Mouse (Mus musculus): ENCODE measurements around the gene Cdipt.

Gene Cdipt

GRCm38 (mm10) chr7:127012374-127012773 is 36.7 kb downstream of the Cdipt start:
- peak; percentile 45 for DNase-seq (ENCODE audit: low read depth, low spot score)

- no peak for DNase-seq (ENCODE audit: low read depth, low spot score)
Measured at GRCm38 (mm10) chr7:127012845-127013244, 37.1 kb downstream of the Cdipt start.

GRCm38 (mm10) chr7:127013385-127013784 is 37.7 kb downstream of the Cdipt start:
- DNase-seq (ENCODE audit: low read depth, low spot score) = no peak

- peak; percentile 73 for DNase-seq (ENCODE audit: low read depth, low spot score)
Measured at GRCm38 (mm10) chr7:127014320-127014719, 38.6 kb downstream of the Cdipt start, which contains the start of gene Mvp. TSS of gene Mvp (minus strand) at chr7:127014621.

DNA sequence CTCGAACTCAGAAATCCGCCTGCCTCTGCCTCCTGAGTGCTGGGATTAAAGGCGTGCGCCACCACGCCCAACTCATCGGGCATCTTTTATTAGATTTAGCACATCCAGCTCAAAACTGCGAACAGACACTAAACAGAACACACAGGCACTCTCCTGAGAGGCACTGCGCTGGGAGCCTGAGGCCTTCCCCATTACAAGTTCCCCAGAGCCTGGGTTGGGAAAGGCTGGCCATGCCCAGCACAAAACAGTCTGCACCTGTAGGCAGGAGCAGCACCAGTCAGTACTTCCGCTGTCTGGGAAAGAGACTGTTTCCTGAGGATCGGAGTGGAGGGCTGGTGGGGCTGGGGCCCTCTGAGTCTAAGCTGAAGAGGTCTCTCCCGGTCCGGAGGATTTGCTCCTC is 39.3 kb downstream of the Cdipt start:
- no peak for DNase-seq (ENCODE audit: low read depth, low spot score)

- peak; percentile 89 for DNase-seq (ENCODE audit: low read depth, low spot score)
Measured at GRCm38 (mm10) chr7:127016081-127016480, 40.4 kb downstream of the Cdipt start.

GRCm38 (mm10) chr7:127016481-127016485 is 40.6 kb downstream of the Cdipt start, which contains the start of gene Pagr1b:
TSS of gene Pagr1b (minus strand) at chr7:127016484.
- no peak for DNase-seq (ENCODE audit: low read depth, low spot score)

- DNase-seq (ENCODE audit: low read depth, low spot score) = peak; percentile 83
Measured at GRCm38 (mm10) chr7:127016486-127016938, 40.8 kb downstream of the Cdipt start.

- peak; percentile 100 for DNase-seq (ENCODE audit: low read depth, low spot score)
Measured at GRCm38 (mm10) chr7:127016971-127017949, 41.5 kb downstream of the Cdipt start, which contains the start of gene Pagr1a. TSS of gene Pagr1a (minus strand) at chr7:127017352.

DNA sequence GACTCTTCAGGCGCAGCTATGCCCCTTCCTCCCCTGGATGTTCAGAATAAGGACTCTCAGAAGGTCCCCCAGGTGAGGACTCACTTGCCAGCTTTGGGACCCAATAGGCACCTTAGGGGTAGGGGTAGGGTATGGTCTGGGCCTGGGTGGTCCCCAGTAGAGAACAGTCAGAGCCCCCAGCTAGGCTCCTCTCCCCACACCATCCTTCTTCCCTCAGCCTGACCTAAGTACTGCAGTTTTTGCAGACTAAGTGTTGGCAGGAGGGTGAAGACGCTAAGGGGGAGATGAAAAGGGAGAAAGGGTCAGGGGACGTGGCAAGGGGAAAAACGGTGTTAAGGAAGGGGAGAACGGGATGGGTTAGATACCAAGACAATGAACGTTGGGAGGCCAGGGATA is 42.2 kb downstream of the Cdipt start:
- no peak for DNase-seq (ENCODE audit: low read depth, low spot score)

DNA sequence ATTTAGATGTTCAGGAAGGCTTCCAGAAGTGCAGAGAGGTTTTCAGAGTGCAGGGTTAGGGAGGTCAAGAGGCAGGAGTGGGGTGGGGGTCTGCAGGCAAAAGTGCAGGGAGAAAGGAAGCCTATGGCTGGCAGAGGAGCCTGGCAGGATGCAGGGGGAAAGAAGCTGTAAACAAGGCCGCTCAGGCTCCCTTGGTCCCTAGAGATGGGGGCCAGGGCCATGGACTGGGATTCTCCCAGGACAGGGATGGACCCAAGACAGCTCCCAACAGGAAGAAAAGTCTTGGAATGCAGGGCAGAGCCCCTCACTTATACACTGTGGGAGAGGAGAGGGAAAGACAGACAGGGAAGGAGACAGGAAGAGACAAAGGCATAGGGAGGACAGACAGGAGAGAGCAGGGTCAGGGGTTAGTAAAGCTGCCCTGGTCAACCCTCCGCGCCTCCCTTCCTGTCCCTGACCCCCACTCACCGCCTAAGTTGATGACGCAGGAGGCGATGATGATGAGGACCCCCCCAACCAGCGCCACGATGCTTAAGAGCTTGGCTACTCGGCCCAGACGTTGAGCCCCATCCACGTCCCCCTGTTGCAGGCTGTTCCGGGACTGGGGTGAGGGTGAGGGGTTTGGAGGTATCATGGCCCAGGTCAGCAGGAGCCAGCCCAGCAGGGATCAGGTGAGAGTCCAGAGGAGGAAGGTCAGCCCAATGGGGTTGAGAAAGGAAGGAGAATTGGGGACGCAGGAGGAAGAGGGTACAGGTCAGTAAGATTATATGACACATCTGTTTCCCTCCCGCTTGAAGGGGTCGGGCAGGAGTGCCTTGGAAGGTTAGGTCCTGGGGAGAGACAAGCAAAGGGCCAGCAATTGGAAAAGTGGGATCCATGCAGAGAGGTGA is 42.9 kb downstream of the Cdipt start:
- no peak for DNase-seq (ENCODE audit: low read depth, low spot score)

GRCm38 (mm10) chr7:127019306-127019960 is 43.7 kb downstream of the Cdipt start:
- no peak for DNase-seq (ENCODE audit: low read depth, low spot score)

- DNase-seq (ENCODE audit: low read depth, low spot score) = peak; percentile 70
Measured at GRCm38 (mm10) chr7:127020031-127020430, 44.3 kb downstream of the Cdipt start.

DNA sequence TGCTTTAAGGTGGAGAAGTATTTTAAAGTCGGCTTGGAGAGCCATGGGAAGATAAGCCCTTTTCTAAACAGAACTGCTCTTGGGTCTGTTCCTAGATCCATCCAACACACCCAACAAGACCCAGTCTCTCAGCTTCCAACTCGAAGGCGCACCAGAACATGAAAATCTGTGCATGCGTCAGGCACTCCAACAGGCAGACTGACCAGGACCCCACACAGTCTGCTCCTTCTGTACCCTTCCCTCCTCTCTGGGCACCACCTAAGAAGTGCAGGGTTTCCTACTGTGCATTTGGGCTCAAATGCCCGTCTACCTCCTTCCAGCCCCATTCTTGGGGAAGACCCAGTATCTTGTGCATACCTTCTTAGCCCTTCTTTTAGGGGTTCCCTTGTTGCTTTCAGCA is 44.8 kb downstream of the Cdipt start:
- peak; percentile 60 for DNase-seq (ENCODE audit: low read depth, low spot score)

- peak; percentile 91 for DNase-seq (ENCODE audit: low read depth, low spot score)
Measured at GRCm38 (mm10) chr7:127020901-127021562, 45.3 kb downstream of the Cdipt start, which contains the start of the genes Gm42742 and Prrt2. TSS of gene Gm42742 (minus strand) at chr7:127021097. TSS of gene Prrt2 (minus strand) at chr7:127021211.

- no peak for DNase-seq (ENCODE audit: low read depth, low spot score)
Measured at GRCm38 (mm10) chr7:127021563-127022527, 46.1 kb downstream of the Cdipt start.

- DNase-seq (ENCODE audit: low read depth, low spot score) = no peak
Measured at GRCm38 (mm10) chr7:127022528-127023271, 47.0 kb downstream of the Cdipt start.

DNA sequence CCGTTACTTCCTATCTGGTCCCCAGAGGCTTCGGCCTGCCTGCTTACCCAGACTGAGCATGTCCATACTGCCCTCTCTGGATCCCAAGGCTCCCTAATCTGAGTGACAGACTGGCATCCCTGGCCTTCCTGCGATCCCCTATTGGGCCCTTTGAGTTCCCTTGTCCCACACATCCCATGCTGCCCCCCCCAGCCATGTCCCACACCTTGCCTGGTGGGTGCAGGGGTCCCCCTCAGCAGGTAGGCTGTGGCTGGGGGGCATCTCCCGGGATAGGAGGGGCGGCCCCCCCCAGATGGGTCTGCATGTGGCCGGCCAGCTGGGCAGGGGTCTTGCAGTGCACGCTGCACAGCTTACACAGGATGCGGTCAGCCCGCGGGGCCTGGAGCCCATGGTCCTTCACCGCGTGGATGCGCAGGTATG is 47.6 kb downstream of the Cdipt start:
- no peak for DNase-seq (ENCODE audit: low read depth, low spot score)

GRCm38 (mm10) chr7:127023896-127024690 is 48.4 kb downstream of the Cdipt start:
- DNase-seq (ENCODE audit: low read depth, low spot score) = peak; percentile 57

All from brain, adult 2 months (tissue).